Mouse (Mus musculus) thymus, adult 2 months (tissue): ENCODE results near the gene Fam216a.

Experiments used
- CTCF ChIP-seq: fragments of 200-500 bp; IDR thresholded peaks from 2 replicates; pipeline ENCODE4 v1.5.1; 2012; ENCODE audit warnings: mild to moderate bottlenecking, control low read depth, low read length, moderate library complexity, borderline replicate concordance; ENCODE audit not compliant: control insufficient read depth, poor library complexity, insufficient read depth; ENCODE audit errors: extremely low read depth
- POLR2A ChIP-seq: fragments of 200-500 bp; IDR thresholded peaks from 2 replicates; pipeline ENCODE4 v1.6.1; 2012; ENCODE audit warnings: mild to moderate bottlenecking, low read length, control low read depth, moderate library complexity; ENCODE audit not compliant: control insufficient read depth, poor library complexity, insufficient read depth; ENCODE audit errors: extremely low read depth

GRCm38 (mm10) chr5:122317329-122318045 lies 54.7 kb downstream of the Fam216a start:
- TF ChIP-seq CTCF, result no peak
- no peak; the same call in 1 of the 2 replicates for TF ChIP-seq POLR2A
